ENCODE assay signal across 20 mouse cellular contexts in genomic region chr17:86470160-86470559, GRCm38 (mm10). TPM values are rescaled to one million over a fixed set of nuclear protein-coding genes. Genes with fewer than 3 reads are reported as not detected.
"Had no signal": no experiment of that assay in that cellular context is flagged by ENCODE, and none has a peak within 500 bp of the region (broad histone marks: within the 10 kb centered on the region; RNA-seq: fewer than 3 reads in every experiment).

No protein-coding gene starts in this region.

- DNase-seq: lung, adult 18-20 months; lung, embryonic 14.5 days; lung, postnatal 10 days; lung, postnatal 4 days; right cerebral cortex, postnatal 14 days; thymus, adult 2 months; thymus, postnatal 25 days; thymus, postnatal 4 days had no signal

- H3K4me3 ChIP-seq: liver, embryonic 15.5 days; midbrain, embryonic 10.5 days; midbrain, embryonic 12.5 days; midbrain, embryonic 15.5 days; neural tube, embryonic 12.5 days; stomach, embryonic 15.5 days had no signal

- H3K4me2 ChIP-seq: liver, embryonic 15.5 days; lung, embryonic 14.5 days; midbrain, embryonic 12.5 days; midbrain, embryonic 15.5 days; neural tube, embryonic 12.5 days; stomach, embryonic 15.5 days had no signal

- H3K27ac ChIP-seq: liver, embryonic 15.5 days; midbrain, embryonic 10.5 days; midbrain, embryonic 12.5 days; midbrain, embryonic 15.5 days; neural tube, embryonic 12.5 days; stomach, embryonic 15.5 days; stomach, postnatal 0 days had no signal

- ATAC-seq: midbrain, embryonic 15.5 days had no signal

- H3K9ac ChIP-seq: liver, embryonic 15.5 days; lung, embryonic 14.5 days; midbrain, embryonic 12.5 days; midbrain, embryonic 15.5 days; neural tube, embryonic 12.5 days; stomach, embryonic 15.5 days had no signal

- H3K9me3 ChIP-seq: liver, embryonic 15.5 days; midbrain, embryonic 10.5 days; midbrain, embryonic 12.5 days; midbrain, embryonic 15.5 days; neural tube, embryonic 12.5 days; stomach, embryonic 15.5 days had no signal

- H3K36me3 ChIP-seq: liver, embryonic 15.5 days; midbrain, embryonic 10.5 days; midbrain, embryonic 12.5 days; midbrain, embryonic 15.5 days; neural tube, embryonic 12.5 days; stomach, embryonic 15.5 days had no signal

- H3K27me3 ChIP-seq: liver, embryonic 15.5 days; neural tube, embryonic 12.5 days; stomach, embryonic 15.5 days had no signal

RNA-seq across cellular contexts. Expression of gene Gm10309, which starts 34.9 kb away (rescaled TPM):
- total RNA-seq: megakaryocyte, adult 5-6 weeks; megakaryocyte-erythroid progenitor cell, adult 5-6 weeks; midbrain, postnatal 0 days; monocyte, adult 5-6 weeks; neutrophil, adult 5-6 weeks had no signal
- polyA plus RNA-seq: liver, embryonic 15.5 days; thymus, adult 2 months had no signal
